Mouse (Mus musculus) stomach, postnatal 0 days (tissue): ENCODE measurements at regions not wholly inside any gene's neighbourhood (a gene's known extent, or its start where the extent isn't known, plus 50 kb on each side); places are given as distances from the start of the nearest gene placed in this dataset.

Experiments
- ATAC-seq: fragments of 200-750 bp; cut with Nextera tagmentation; 2 replicates; pipeline ENCODE4 v1.8.0; 2017; ENCODE audit not compliant: low FRiP score, low TSS enrichment
- DNase-seq: peaks from one replicate; pipeline ENCODE4 v3.0.0-alpha.2; 2016; ENCODE audit warnings: low spot score
- H3K27ac ChIP-seq: fragments of 300-500 bp; sonication (generic); replicated peaks from 2 replicates; pipeline ENCODE4 v1.5.1; 2014; ENCODE audit warnings: mild to moderate bottlenecking, control low read depth
- H3K27me3 ChIP-seq: fragments of 300-500 bp; sonication (generic); 2 replicates; pipeline ENCODE4 v1.6.1; 2014; ENCODE audit warnings: low read length; ENCODE audit not compliant: control insufficient read depth, insufficient read depth
- H3K36me3 ChIP-seq: fragments of 300-500 bp; sonication (generic); 2 replicates; pipeline ENCODE4 v1.6.1; 2014; ENCODE audit warnings: low read length, mixed read lengths; ENCODE audit not compliant: control insufficient read depth, insufficient read depth
- H3K4me1 ChIP-seq: fragments of 300-500 bp; sonication (generic); replicated peaks from 2 replicates; pipeline ENCODE4 v1.6.1; 2014; ENCODE audit warnings: antibody characterized with exemption; ENCODE audit not compliant: control insufficient read depth, insufficient read depth
- H3K4me2 ChIP-seq: fragments of 300-500 bp; sonication (generic); replicated peaks from 2 replicates; pipeline ENCODE4 v1.6.1; 2014; ENCODE audit warnings: low read depth, mild to moderate bottlenecking, control low read depth, moderate library complexity
- H3K4me3 ChIP-seq: fragments of 300-500 bp; sonication (generic); 2 replicates; pipeline ENCODE4 v1.5.1; 2014; ENCODE audit warnings: low read depth, low read length, control low read depth
- H3K9ac ChIP-seq: fragments of 300-500 bp; sonication (generic); 2 replicates; pipeline ENCODE4 v1.6.1; 2014; ENCODE audit warnings: mild to moderate bottlenecking, low read length, control low read depth, mixed read lengths
- H3K9me3 ChIP-seq: fragments of 300-500 bp; sonication (generic); 2 replicates; pipeline ENCODE4 v1.6.1; 2016; ENCODE audit warnings: low read length; ENCODE audit not compliant: control insufficient read depth
- CTCF ChIP-seq: IDR thresholded peaks from 2 replicates; pipeline ENCODE4 v1.5.1; 2016; ENCODE audit warnings: antibody characterized with exemption, low read depth, mild to moderate bottlenecking, moderate library complexity
- EP300 ChIP-seq: optimal IDR thresholded peaks from 2 replicates; pipeline ENCODE3; 2016; ENCODE audit warnings: antibody characterized with exemption
- WGBS: fragments of 180-500 bp; shearing (Covaris S2); extraction: QIAGEN DNeasy Blood & Tissue Kit; methylation state at CpG from one replicate; pipeline ENCODE4 v1.1.7; 2014; 5-methylcytosine and 5-hydroxymethylcytosine counted together

- ATAC-seq (no peak), DNase-seq (no peak)
- Histone ChIP-seq H3K4me3 (no peak overlapping the region), H3K27ac (no peak overlapping the region), H3K9me3 (no peaks in the 10 kb centered on the region), H3K4me2 (no peak overlapping the region), H3K27me3 (no peaks in the 10 kb centered on the region), H3K4me1 (no peaks in the 10 kb centered on the region), H3K36me3 (no peaks in the 10 kb centered on the region), H3K9ac (no peak overlapping the region)
- WGBS: 93% methylated on average over 1 of the region's 1 CpGs
- TF ChIP-seq CTCF (no peak), EP300 (no peak)
Observed at GRCm38 (mm10) chr1:57470356-57470755, 63.5 kb upstream of the Tyw5 start.

GRCm38 (mm10) chr1:57472235-57472634 is 65.3 kb upstream of the Tyw5 start:
- Histone ChIP-seq H3K9me3 (no peaks in the 10 kb centered on the region), H3K9ac (no peak overlapping the region), H3K4me3 (no peak overlapping the region), H3K4me1 (no peaks in the 10 kb centered on the region), H3K4me2 (no peak overlapping the region), H3K27me3 (no peaks in the 10 kb centered on the region), H3K27ac (no peak overlapping the region), H3K36me3 (no peaks in the 10 kb centered on the region)
- no peak for TF ChIP-seq EP300
- no peak for TF ChIP-seq CTCF
- ATAC-seq: no peak
- no peak for DNase-seq
- 67% methylated on average over 1 of the region's 1 CpGs for WGBS

DNA sequence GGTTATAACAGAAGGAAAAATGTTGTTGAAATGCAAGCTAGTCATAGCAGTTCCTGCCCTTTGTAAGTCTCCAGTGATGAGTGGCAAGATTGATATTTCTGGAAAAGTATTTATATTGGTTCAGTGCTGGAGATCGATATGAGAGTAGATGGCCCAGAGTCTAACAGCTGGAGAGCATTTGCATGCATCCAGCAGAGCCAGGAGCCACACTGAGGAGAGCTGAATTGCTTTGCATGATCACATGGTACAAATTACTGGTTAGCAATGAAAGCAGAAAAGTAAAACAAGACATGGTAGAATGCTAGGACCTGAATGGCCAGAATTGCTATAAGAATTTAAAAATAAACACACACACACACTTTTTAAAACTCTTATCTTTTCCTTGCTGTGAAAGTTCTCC is 70.8 kb upstream of the Tyw5 start:
- no peak for TF ChIP-seq EP300
- no peak for TF ChIP-seq CTCF
- no peaks in the 10 kb centered on the region for H3K36me3 ChIP-seq
- WGBS: 22% methylated on average over 1 of the region's 1 CpGs
- no peaks in the 10 kb centered on the region for H3K4me1 ChIP-seq
- H3K9ac ChIP-seq: no peak overlapping the region
- H3K4me3 ChIP-seq: no peak overlapping the region
- H3K9me3 ChIP-seq: no peaks in the 10 kb centered on the region
- H3K27ac ChIP-seq: no peak overlapping the region
- DNase-seq: no peak
- no peak overlapping the region for H3K4me2 ChIP-seq
- no peaks in the 10 kb centered on the region for H3K27me3 ChIP-seq
- no peak for ATAC-seq

GRCm38 (mm10) chr1:57478151-57478550 is 71.2 kb upstream of the Tyw5 start:
- TF ChIP-seq CTCF (no peak), EP300 (no peak)
- H3K4me2 ChIP-seq: no peak overlapping the region

DNA sequence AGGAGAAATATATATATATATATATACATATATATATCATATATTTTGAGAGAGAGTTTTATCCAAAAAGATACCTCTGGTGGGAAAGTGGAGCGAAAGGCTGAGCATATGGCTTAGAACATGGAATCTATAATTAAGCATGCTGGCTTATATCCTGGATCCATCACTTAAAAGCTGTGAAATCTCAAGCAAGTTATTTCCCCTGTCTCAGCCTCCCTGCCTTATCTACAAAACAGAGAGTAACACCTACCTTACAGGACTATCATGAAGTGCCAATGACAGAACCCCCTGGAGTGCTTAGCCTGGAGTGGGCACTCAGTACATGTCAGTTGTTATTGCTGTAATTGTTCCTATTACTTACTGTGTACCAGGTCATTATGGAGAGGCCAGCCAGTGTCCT is 71.9 kb upstream of the Tyw5 start:
- Histone ChIP-seq H3K9ac (no peak overlapping the region), H3K27me3 (no peaks in the 10 kb centered on the region), H3K36me3 (no peaks in the 10 kb centered on the region), H3K27ac (no peak overlapping the region), H3K4me3 (no peak overlapping the region), H3K4me2 (no peak overlapping the region), H3K4me1 (no peaks in the 10 kb centered on the region), H3K9me3 (no peaks in the 10 kb centered on the region)
- WGBS: 87% methylated on average over 1 of the region's 1 CpGs
- TF ChIP-seq EP300: no peak
- TF ChIP-seq CTCF: no peak
- DNase-seq (no peak), ATAC-seq (no peak)

More at GRCm38 (mm10) chr1:57478151-57478550, 71.2 kb upstream of the Tyw5 start:
- no peak for DNase-seq
- H3K27me3 ChIP-seq: no peaks in the 10 kb centered on the region
- no peaks in the 10 kb centered on the region for H3K4me1 ChIP-seq
- WGBS: 69% methylated on average over 2 of the region's 2 CpGs
- H3K4me3 ChIP-seq: no peak overlapping the region
- H3K9ac ChIP-seq: no peak overlapping the region
- no peaks in the 10 kb centered on the region for H3K9me3 ChIP-seq
- H3K36me3 ChIP-seq: no peaks in the 10 kb centered on the region
- no peak for ATAC-seq
- no peak overlapping the region for H3K27ac ChIP-seq

DNA sequence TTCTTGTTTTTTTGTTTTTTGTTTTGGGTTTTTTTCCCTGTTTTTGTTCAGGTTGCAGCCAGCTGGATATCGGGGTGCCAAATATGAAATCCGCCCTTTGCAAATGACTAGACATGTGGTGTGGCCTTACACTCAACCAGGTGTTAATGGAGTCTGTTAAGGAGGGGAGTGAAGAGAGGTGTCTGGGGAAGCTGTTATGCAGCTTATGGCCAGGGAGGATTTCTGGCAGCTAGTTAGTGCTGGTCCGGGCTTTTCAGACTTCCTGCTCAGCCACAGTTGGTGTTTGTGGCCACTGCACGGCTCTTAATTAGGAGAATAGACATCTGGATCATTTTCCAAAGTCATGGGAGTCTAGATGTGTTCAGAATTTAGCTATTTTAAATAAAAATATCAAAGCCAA is 72.7 kb upstream of the Tyw5 start:
- Histone ChIP-seq H3K4me3 (no peak overlapping the region), H3K9me3 (no peaks in the 10 kb centered on the region), H3K9ac (no peak overlapping the region), H3K4me1 (no peaks in the 10 kb centered on the region), H3K27ac (no peak overlapping the region), H3K4me2 (no peak overlapping the region), H3K36me3 (no peaks in the 10 kb centered on the region), H3K27me3 (no peaks in the 10 kb centered on the region)
- no peak for TF ChIP-seq CTCF
- TF ChIP-seq EP300: no peak
- 60% methylated on average over 4 of the region's 4 CpGs for WGBS
- DNase-seq: no peak
- ATAC-seq: no peak
